21 mouse cellular contexts compared by ENCODE assay signal in the genomic region with DNA sequence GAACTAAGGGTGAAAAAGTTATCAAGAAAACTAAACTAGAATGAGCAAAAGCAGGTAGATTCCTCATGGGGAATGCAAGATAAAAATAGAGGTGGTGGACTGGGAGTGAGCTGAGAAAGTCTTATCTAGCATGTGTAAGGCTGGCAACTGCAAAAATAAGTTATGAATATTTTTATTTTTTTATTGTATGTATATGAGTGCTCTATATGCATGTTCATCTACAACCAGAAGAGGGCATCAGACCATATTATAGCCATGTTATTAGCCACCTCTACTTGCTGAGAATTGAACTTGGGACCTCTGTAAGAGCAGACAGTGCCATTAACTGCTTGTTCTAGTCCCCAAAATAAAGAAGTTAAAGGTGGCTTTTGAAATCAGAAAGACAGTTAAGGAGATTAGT. TPM values are rescaled to one million over a fixed set of nuclear protein-coding genes. Genes with fewer than 3 reads are reported as not detected.
DNase-seq lines count a peak whose midpoint lies in the region; ATAC-seq and TF ChIP-seq lines count a peak whose summit lies in the region.
"Had no signal": no experiment of that assay in that cellular context is flagged by ENCODE, and none has a peak within 500 bp of the region (broad histone marks: within the 10 kb centered on the region; RNA-seq: fewer than 3 reads in every experiment).

No protein-coding gene starts in this region.

- no peak for DNase-seq in kidney, postnatal 0 days (ENCODE audit: low spot score)
- DNase-seq in 416B (ENCODE audit: low read depth) (peak; percentile 44), MEL (ENCODE audit: low read depth, low spot score) (peak; percentile 54)
- peak; percentile 9 for DNase-seq in induced T-regulatory cell, adult 2 months (ENCODE audit: low read depth)
- no peak for DNase-seq in spleen, postnatal 36 days (ENCODE audit: low spot score in 2 of 2)
- DNase-seq: adrenal gland, postnatal 10 days; cerebellum, adult 2 months; kidney, adult 11 months; kidney, postnatal 10 days; midbrain, embryonic 14.5 days; right cerebral cortex, postnatal 14 days had no signal

- H3K4me2 ChIP-seq in kidney, postnatal 0 days (ENCODE audit: low read length) = no peak overlapping the region
- no peak overlapping the region for H3K4me2 ChIP-seq in kidney, embryonic 15.5 days
- H3K4me2 ChIP-seq in kidney, embryonic 16.5 days (replicated peaks; ENCODE audit: low read depth, low read length) = no peak overlapping the region
- H3K4me2 ChIP-seq: embryonic facial prominence, embryonic 12.5 days; forebrain, embryonic 12.5 days; heart, embryonic 11.5 days; hindbrain, embryonic 15.5 days; limb, embryonic 13.5 days; liver, embryonic 15.5 days; neural tube, embryonic 12.5 days had no signal

- no peak overlapping the region for H3K4me3 ChIP-seq in kidney, postnatal 0 days (replicated peaks; ENCODE audit: low read depth, low read length)
- H3K4me3 ChIP-seq in kidney, embryonic 15.5 days (replicated peaks) = no peak overlapping the region
- H3K4me3 ChIP-seq in MEL (ENCODE audit: control insufficient read depth in 1 of 2, insufficient read depth in 1 of 2, low read depth in 2 of 2, low read length in 2 of 2) = no peak overlapping the region
- no peak overlapping the region for H3K4me3 ChIP-seq in kidney, embryonic 16.5 days (ENCODE audit: low read length)
- H3K4me3 ChIP-seq: embryonic facial prominence, embryonic 12.5 days; forebrain, embryonic 12.5 days; hindbrain, embryonic 15.5 days; limb, embryonic 13.5 days; liver, embryonic 15.5 days; neural tube, embryonic 12.5 days had no signal

- no peak for TF ChIP-seq POLR2A in MEL (IDR thresholded peaks at IDR 0.05; ENCODE audit: control insufficient read depth in 1 of 2, insufficient read depth in 1 of 2, low read depth in 1 of 2, low read length in 2 of 2, poor library complexity in 1 of 2)

- H3K9ac ChIP-seq in kidney, postnatal 0 days (ENCODE audit: low read depth, low read length) = no peak overlapping the region
- no peak overlapping the region for H3K9ac ChIP-seq in kidney, embryonic 15.5 days
- H3K9ac ChIP-seq in MEL (ENCODE audit: control insufficient read depth, low read depth, low read length, poor library complexity, severe bottlenecking) = no peak overlapping the region
- no peak overlapping the region for H3K9ac ChIP-seq in kidney, embryonic 16.5 days (replicated peaks; ENCODE audit: low read length)
- H3K9ac ChIP-seq: embryonic facial prominence, embryonic 12.5 days; forebrain, embryonic 12.5 days; hindbrain, embryonic 15.5 days; limb, embryonic 13.5 days; liver, embryonic 15.5 days; neural tube, embryonic 12.5 days had no signal

- no peaks in the 10 kb centered on the region for H3K79me2 ChIP-seq in MEL (ENCODE audit: control insufficient read depth, insufficient read depth, low read length, poor library complexity)

- TF ChIP-seq EP300 in MEL (IDR thresholded peaks at IDR 0.05; ENCODE audit: low read depth in 1 of 2, low read length in 2 of 2) = no peak

- H3K4me1 ChIP-seq in kidney, postnatal 0 days (replicated peaks; ENCODE audit: insufficient read depth, low read length) = no peaks in the 10 kb centered on the region
- H3K4me1 ChIP-seq in kidney, embryonic 15.5 days = no peaks in the 10 kb centered on the region
- H3K4me1 ChIP-seq in MEL (ENCODE audit: control insufficient read depth in 1 of 2, insufficient read depth in 2 of 2, low read length in 2 of 2) = peaks cover 0 to 4% of the 10 kb centered on the region in 2 experiments; a peak in 2 of 4 replicates
- no peaks in the 10 kb centered on the region for H3K4me1 ChIP-seq in kidney, embryonic 16.5 days (ENCODE audit: insufficient read depth, low read length)
- H3K4me1 ChIP-seq: embryonic facial prominence, embryonic 12.5 days; forebrain, embryonic 12.5 days; hindbrain, embryonic 15.5 days; limb, embryonic 13.5 days; liver, embryonic 15.5 days; neural tube, embryonic 12.5 days had no signal

- ATAC-seq in kidney, postnatal 0 days (replicated peaks; ENCODE audit: low FRiP score, low read depth) = no peak
- no peak for ATAC-seq in kidney, embryonic 15.5 days (replicated peaks; ENCODE audit: low FRiP score)
- no peak for ATAC-seq in inflammation-experienced regulatory T-cells, adult 6 months
- no peak for ATAC-seq in kidney, embryonic 16.5 days (ENCODE audit: low FRiP score, low TSS enrichment)

- peak; percentile 3; the same call in 1 of the 2 replicates for TF ChIP-seq RAD21 in MEL (IDR thresholded peaks at IDR 0.05; ENCODE audit: low read depth, low read length)

- peaks cover 9% of the 10 kb centered on the region; the same call in 1 of the 2 replicates for H3K36me3 ChIP-seq in kidney, postnatal 0 days (ENCODE audit: insufficient read depth, low read length)
- H3K36me3 ChIP-seq in kidney, embryonic 15.5 days = peaks cover 36% of the 10 kb centered on the region
- H3K36me3 ChIP-seq in MEL (ENCODE audit: control insufficient read depth in 1 of 2, insufficient read depth in 2 of 2, low read length in 2 of 2) = peaks cover 0 to 29% of the 10 kb centered on the region in 2 experiments; a peak in 3 of 4 replicates
- H3K36me3 ChIP-seq in kidney, embryonic 16.5 days (ENCODE audit: insufficient read depth, low read length) = peaks cover 13% of the 10 kb centered on the region

- H3K9me3 ChIP-seq in kidney, postnatal 0 days (replicated peaks; ENCODE audit: low read length) = no peaks in the 10 kb centered on the region
- H3K9me3 ChIP-seq in kidney, embryonic 15.5 days (replicated peaks) = no peaks in the 10 kb centered on the region
- H3K9me3 ChIP-seq in MEL (replicated peaks; ENCODE audit: insufficient read depth, low read length) = no peaks in the 10 kb centered on the region
- no peaks in the 10 kb centered on the region for H3K9me3 ChIP-seq in kidney, embryonic 16.5 days (ENCODE audit: low read length)
- H3K9me3 ChIP-seq: embryonic facial prominence, embryonic 12.5 days; forebrain, embryonic 12.5 days; hindbrain, embryonic 15.5 days; limb, embryonic 13.5 days; liver, embryonic 15.5 days; neural tube, embryonic 12.5 days had no signal

- TF ChIP-seq CTCF in kidney, postnatal 0 days (IDR thresholded peaks at IDR 0.05; ENCODE audit: low read depth) = peak; percentile 24; the same call in 1 of the 2 replicates
- TF ChIP-seq CTCF in MEL (IDR thresholded peaks at IDR 0.05 in 2 of 3, conservative IDR thresholded peaks at IDR 0.05 in 1 of 3; ENCODE audit: control insufficient read depth in 1 of 3, insufficient read depth in 1 of 3, low read depth in 2 of 3, low read length in 3 of 3, poor library complexity in 1 of 3, severe bottlenecking in 1 of 3) = peak in 1 of 3 experiments; percentile 34; a peak in 3 of 6 replicates

- no peak overlapping the region for H3K27ac ChIP-seq in kidney, postnatal 0 days
- no peak overlapping the region for H3K27ac ChIP-seq in kidney, embryonic 15.5 days
- no peak overlapping the region for H3K27ac ChIP-seq in MEL (ENCODE audit: control insufficient read depth, low read depth, low read length)
- no peak overlapping the region for H3K27ac ChIP-seq in kidney, embryonic 16.5 days (ENCODE audit: low read length)
- H3K27ac ChIP-seq: embryonic facial prominence, embryonic 12.5 days; forebrain, embryonic 12.5 days; hindbrain, embryonic 15.5 days; limb, embryonic 13.5 days; liver, embryonic 15.5 days; neural tube, embryonic 12.5 days had no signal

- no peaks in the 10 kb centered on the region for H3K27me3 ChIP-seq in kidney, postnatal 0 days (ENCODE audit: insufficient read depth, low read length)
- H3K27me3 ChIP-seq in kidney, embryonic 15.5 days = no peaks in the 10 kb centered on the region
- H3K27me3 ChIP-seq in MEL (ENCODE audit: control insufficient read depth in 1 of 2, insufficient read depth in 2 of 2, low read length in 2 of 2) = no peaks in the 10 kb centered on the region
- no peaks in the 10 kb centered on the region for H3K27me3 ChIP-seq in kidney, embryonic 16.5 days (ENCODE audit: insufficient read depth, low read length)
- H3K27me3 ChIP-seq: embryonic facial prominence, embryonic 12.5 days; forebrain, embryonic 12.5 days; hindbrain, embryonic 15.5 days; limb, embryonic 13.5 days; liver, embryonic 15.5 days; neural tube, embryonic 12.5 days had no signal

TF ChIP-seq in MEL, 35 proteins besides CTCF, POLR2A, EP300 and RAD21:
- peak; percentile 61 for TF ChIP-seq ZNF384 (IDR thresholded peaks at IDR 0.05; ENCODE audit: low read depth, low read length)
- TF ChIP-seq SMC3 (IDR thresholded peaks at IDR 0.05; ENCODE audit: low read depth, low read length) = peak; percentile 30; the same call in 1 of the 2 replicates
- TF ChIP-seq ETS1 (IDR thresholded peaks at IDR 0.05; ENCODE audit: low read depth, low read length) = 0 out of 2 replicates have a peak, but pooled peaks have one; percentile 22
- TF ChIP-seq RCOR1 (IDR thresholded peaks at IDR 0.05; ENCODE audit: low read depth, low read length) = no peak
- no peak for TF ChIP-seq MYC (IDR thresholded peaks at IDR 0.05; ENCODE audit: low read depth, low read length)

RNA-seq across cellular contexts. Expression of a gene that starts 44.4 kb away (rescaled TPM):
- 29.0 and 30.7 TPM in 2 replicates for polyA plus RNA-seq in kidney, postnatal 0 days (2015; fragmentation: Nextera tagmentation; extraction: Ambion mirVana)
- 50.6 and 52.1 TPM in 2 replicates for polyA plus RNA-seq in kidney, embryonic 15.5 days (2015; fragmentation: Nextera tagmentation; extraction: Ambion mirVana)
- total RNA-seq in MEL (2012; rRNA removed) = 49.6 and 51.5 TPM in 2 replicates
- polyA plus RNA-seq in MEL (2012; ENCODE audit: insufficient read depth in 1 of 2, insufficient read length in 2 of 2, low read depth in 1 of 2, low replicate concordance in 2 of 2, missing spikeins in 1 of 2) = 10 to 100 TPM in 1 of 2 experiments, not detected in 1; 36.1 TPM
- polyA plus RNA-seq in inflammation-experienced regulatory T-cells, adult 6 months (2017; shearing (Covaris generic)) = 10 to 100 TPM; 27.5 to 35.3 (median 34.4) TPM
- polyA plus RNA-seq in kidney, embryonic 16.5 days (2015; fragmentation: Nextera tagmentation; extraction: Ambion mirVana) = 50.3 and 55.0 TPM in 2 replicates

RNA-seq across cellular contexts. Expression of a gene that starts 44.6 kb away (rescaled TPM):
- 13.5 and 14.3 TPM in 2 replicates for polyA plus RNA-seq in kidney, postnatal 0 days (2015; fragmentation: Nextera tagmentation; extraction: Ambion mirVana)
- 14.7 and 18.6 TPM in 2 replicates for polyA plus RNA-seq in kidney, embryonic 15.5 days (2015; fragmentation: Nextera tagmentation; extraction: Ambion mirVana)
- 14.8 and 14.9 TPM in 2 replicates for total RNA-seq in MEL (2012; rRNA removed)
- polyA plus RNA-seq in MEL (2012; ENCODE audit: insufficient read depth in 1 of 2, insufficient read length in 2 of 2, low read depth in 1 of 2, low replicate concordance in 2 of 2, missing spikeins in 1 of 2) = 10 to 100 TPM in 1 of 2 experiments, not detected in 1; 16.1 TPM
- polyA plus RNA-seq in inflammation-experienced regulatory T-cells, adult 6 months (2017; shearing (Covaris generic)) = 10 to 100 TPM; 16.1 to 22.1 (median 20.9) TPM
- 14.3 TPM in 2 replicates for polyA plus RNA-seq in kidney, embryonic 16.5 days (2015; fragmentation: Nextera tagmentation; extraction: Ambion mirVana)

Comparison
In these comparisons a context has a peak if more than half of its experiments do, and no peak if none do; other contexts are left out.
1. DNase-seq: peak in 416B (single experiment), MEL (single experiment) and induced T-regulatory cell, adult 2 months (single experiment); none in kidney, postnatal 0 days (single experiment) and spleen, postnatal 36 days (0 of 2).